Mouse (Mus musculus) thymus, postnatal 10 days (tissue): Measurements from ENCODE around the gene Gpr19.

Experiments used
- DNase-seq, 2 experiments: peaks; one replicate each; pipeline ENCODE4 v3.0.0; 2021; ENCODE audit warnings: low spot score in 2 of 2

The Gpr19 gene

GRCm38 (mm10) chr6:134923670-134924069 is 25.3 kb upstream of the Gpr19 start:
- no peak for DNase-seq

- no peak for DNase-seq
These were observed 24.3 kb upstream of the Gpr19 start for GRCm38 (mm10) chr6:134922511-134923195.

GRCm38 (mm10) chr6:134921695-134922510 is 23.5 kb upstream of the Gpr19 start:
- peak; percentile 38 to 41 for DNase-seq

- DNase-seq = peak; percentile 54 to 61
These were observed 22.8 kb upstream of the Gpr19 start for GRCm38 (mm10) chr6:134921014-134921694.

GRCm38 (mm10) chr6:134920190-134921013 is 22.0 kb upstream of the Gpr19 start, which contains the start of gene Cdkn1b:
TSS of gene Cdkn1b (plus strand) at chr6:134920401.
- peak; percentile 87 to 88 for DNase-seq

- no peak for DNase-seq
These were observed 21.3 kb upstream of the Gpr19 start for GRCm38 (mm10) chr6:134919511-134920189.

GRCm38 (mm10) chr6:134918769-134919168 is 20.4 kb upstream of the Gpr19 start:
- DNase-seq = peak in 1 of 2 experiments; percentile 14

GRCm38 (mm10) chr6:134917087-134917486 is 18.7 kb upstream of the Gpr19 start:
- DNase-seq = peak; percentile 62

GRCm38 (mm10) chr6:134916641-134917040 is 18.3 kb upstream of the Gpr19 start:
- peak; percentile 62 to 71 for DNase-seq

GRCm38 (mm10) chr6:134914523-134914922 is 16.1 kb upstream of the Gpr19 start:
- DNase-seq = no peak

- no peak for DNase-seq
These were observed 7.4 kb upstream of the Gpr19 start for GRCm38 (mm10) chr6:134905811-134906210.

- no peak for DNase-seq
These were observed 5.8 kb upstream of the Gpr19 start for GRCm38 (mm10) chr6:134903891-134904884.

- DNase-seq = no peak
These were observed 5.0 kb upstream of the Gpr19 start for GRCm38 (mm10) chr6:134903368-134903767.

GRCm38 (mm10) chr6:134897443-134898094 is 809 bp downstream of the Gpr19 start:
- peak; percentile 97 to 99 for DNase-seq

GRCm38 (mm10) chr6:134896570-134897436 is 1.6 kb downstream of the Gpr19 start:
- no peak for DNase-seq

- DNase-seq = no peak
These were observed 7.9 kb downstream of the Gpr19 start for GRCm38 (mm10) chr6:134890436-134890835.

- no peak for DNase-seq
These were observed 8.6 kb downstream of the Gpr19 start for GRCm38 (mm10) chr6:134889763-134890162.

- no peak for DNase-seq
These were observed 9.8 kb downstream of the Gpr19 start for GRCm38 (mm10) chr6:134888563-134889017.
